Mouse (Mus musculus) limb, embryonic 13.5 days (tissue): ENCODE measurements around the gene Nox3. TPM values are rescaled to one million over a fixed set of nuclear protein-coding genes. Genes with fewer than 3 reads are reported as not detected.

Source experiments
- ATAC-seq: fragments of 200-750 bp; cut with Nextera tagmentation; 2 replicates; pipeline ENCODE4 v1.8.0; 2017; ENCODE audit warnings: low read depth, moderate number of reproducible peaks, moderate TSS enrichment; ENCODE audit not compliant: low FRiP score
- H3K27ac ChIP-seq: fragments of 300-500 bp; sonication (generic); 2 replicates; pipeline ENCODE4 v1.5.1; 2015; ENCODE audit warnings: inconsistent platforms, mild to moderate bottlenecking, moderate library complexity
- H3K27me3 ChIP-seq: fragments of 300-500 bp; sonication (generic); 2 replicates; pipeline ENCODE4 v1.6.1; 2015; ENCODE audit warnings: mild to moderate bottlenecking, inconsistent platforms
- H3K36me3 ChIP-seq: fragments of 300-500 bp; sonication (generic); 2 replicates; pipeline ENCODE4 v1.6.1; 2015; ENCODE audit warnings: inconsistent platforms, mild to moderate bottlenecking, moderate library complexity
- H3K4me1 ChIP-seq: fragments of 300-500 bp; sonication (generic); 2 replicates; pipeline ENCODE4 v1.6.1; 2015; ENCODE audit warnings: inconsistent platforms
- H3K4me2 ChIP-seq: fragments of 300-500 bp; sonication (generic); replicated peaks from 2 replicates; pipeline ENCODE4 v1.6.1; 2015; ENCODE audit warnings: inconsistent platforms, mild to moderate bottlenecking, moderate library complexity
- H3K4me3 ChIP-seq: fragments of 300-500 bp; sonication (generic); 2 replicates; pipeline ENCODE4 v1.5.1; 2015; ENCODE audit warnings: moderate library complexity, mild to moderate bottlenecking, inconsistent platforms
- H3K9ac ChIP-seq: fragments of 300-500 bp; sonication (generic); 2 replicates; pipeline ENCODE4 v1.6.1; 2015; ENCODE audit warnings: mild to moderate bottlenecking, inconsistent platforms
- H3K9me3 ChIP-seq: fragments of 300-500 bp; sonication (generic); 2 replicates; pipeline ENCODE4 v1.6.1; 2016; ENCODE audit warnings: inconsistent platforms
- WGBS: fragments of 180-500 bp; shearing (Covaris S2); methylation state at CpG from one replicate; pipeline ENCODE4 v1.1.7; 2015; 5-methylcytosine and 5-hydroxymethylcytosine counted together
- polyA plus RNA-seq: library from polyadenylated mRNA; unstranded; fragments of >200 nt; fragmentation: Nextera tagmentation; extraction: Ambion mirVana; gene quantifications from 2 replicates; pipeline ENCODE4 v1.2.1, GENCODE M21; 2015

Gene Nox3
- polyA plus RNA-seq = not detected in 2 replicates

GRCm38 (mm10) chr17:3696161-3696560 lies at the start of gene Nox3:
Gene Nox3 (minus strand): TSS chr17:3696261.
- no peaks in the 10 kb centered on the region for H3K27me3 ChIP-seq
- no peak within 1 kb of the TSS for H3K27ac ChIP-seq
- 92% methylated on average over 9 of the region's 9 CpGs for WGBS
- no peak for ATAC-seq
- no peaks in the 10 kb centered on the region for H3K9me3 ChIP-seq
- no peaks in the 10 kb centered on the region for H3K36me3 ChIP-seq
- H3K4me3 ChIP-seq = no peak within 1 kb of the TSS
- no peak within 1 kb of the TSS for H3K9ac ChIP-seq
- H3K4me1 ChIP-seq = no peaks in the 10 kb centered on the region
- H3K4me2 ChIP-seq = no peak within 1 kb of the TSS

- ATAC-seq = no peak
- Histone ChIP-seq H3K27me3 (no peaks in the 10 kb centered on the region), H3K9ac (no peak overlapping the region), H3K9me3 (no peaks in the 10 kb centered on the region), H3K4me3 (no peak overlapping the region), H3K36me3 (no peaks in the 10 kb centered on the region), H3K4me2 (no peak overlapping the region), H3K27ac (no peak overlapping the region), H3K4me1 (no peaks in the 10 kb centered on the region)
- 74% methylated on average over 2 of the region's 2 CpGs for WGBS
These were observed 48.3 kb upstream of the Nox3 start for GRCm38 (mm10) chr17:3744402-3744801.

- no peaks in the 10 kb centered on the region for H3K27me3 ChIP-seq
- ATAC-seq = no peak
- no peaks in the 10 kb centered on the region for H3K4me1 ChIP-seq
- no peaks in the 10 kb centered on the region for H3K36me3 ChIP-seq
- H3K9me3 ChIP-seq = no peaks in the 10 kb centered on the region
- H3K9ac ChIP-seq = no peak overlapping the region
- H3K4me3 ChIP-seq = no peak overlapping the region
- no peak overlapping the region for H3K4me2 ChIP-seq
- no peak overlapping the region for H3K27ac ChIP-seq
- WGBS = 85% methylated on average over 2 of the region's 2 CpGs
These were observed 40.9 kb upstream of the Nox3 start for GRCm38 (mm10) chr17:3736936-3737335.

- Histone ChIP-seq H3K9me3 (no peaks in the 10 kb centered on the region), H3K27me3 (no peaks in the 10 kb centered on the region), H3K4me2 (no peak overlapping the region), H3K9ac (no peak overlapping the region), H3K4me1 (no peaks in the 10 kb centered on the region), H3K27ac (no peak overlapping the region), H3K4me3 (no peak overlapping the region), H3K36me3 (no peaks in the 10 kb centered on the region)
- no peak for ATAC-seq
These were observed 38.2 kb upstream of the Nox3 start for GRCm38 (mm10) chr17:3734286-3734685.

GRCm38 (mm10) chr17:3705350-3705930 lies 9.4 kb upstream of the Nox3 start:
- Histone ChIP-seq H3K27me3 (no peaks in the 10 kb centered on the region), H3K4me1 (no peaks in the 10 kb centered on the region), H3K9me3 (no peaks in the 10 kb centered on the region), H3K4me3 (no peak overlapping the region), H3K4me2 (no peak overlapping the region), H3K36me3 (no peaks in the 10 kb centered on the region), H3K9ac (no peak overlapping the region), H3K27ac (no peak overlapping the region)
- ATAC-seq = peak; percentile 36; the same call in 1 of the 2 replicates
- WGBS = 100% methylated on average over 1 of the region's 1 CpGs

- no peak overlapping the region for H3K9ac ChIP-seq
- ATAC-seq = no peak
- H3K27me3 ChIP-seq = no peaks in the 10 kb centered on the region
- H3K4me2 ChIP-seq = no peak overlapping the region
- H3K4me1 ChIP-seq = no peaks in the 10 kb centered on the region
- H3K27ac ChIP-seq = no peak overlapping the region
- no peaks in the 10 kb centered on the region for H3K36me3 ChIP-seq
- 59% methylated on average over 3 of the region's 3 CpGs for WGBS
- H3K9me3 ChIP-seq = no peaks in the 10 kb centered on the region
- H3K4me3 ChIP-seq = no peak overlapping the region
These were observed 6.3 kb upstream of the Nox3 start for GRCm38 (mm10) chr17:3702320-3702719.

GRCm38 (mm10) chr17:3692817-3693216 lies 3.2 kb downstream of the Nox3 start:
- H3K4me1 ChIP-seq = peaks cover 9% of the 10 kb centered on the region
- no peak overlapping the region for H3K4me3 ChIP-seq
- WGBS = 76% methylated on average over 8 of the region's 8 CpGs
- H3K9ac ChIP-seq = no peak overlapping the region
- ATAC-seq = no peak
- H3K9me3 ChIP-seq = no peaks in the 10 kb centered on the region
- H3K27ac ChIP-seq = no peak overlapping the region
- H3K4me2 ChIP-seq = no peak overlapping the region
- H3K27me3 ChIP-seq = no peaks in the 10 kb centered on the region
- no peaks in the 10 kb centered on the region for H3K36me3 ChIP-seq

- Histone ChIP-seq H3K4me1 (peaks cover 9% of the 10 kb centered on the region), H3K27me3 (no peaks in the 10 kb centered on the region), H3K4me2 (no peak overlapping the region), H3K27ac (no peak overlapping the region), H3K36me3 (no peaks in the 10 kb centered on the region), H3K9me3 (no peaks in the 10 kb centered on the region), H3K9ac (no peak overlapping the region), H3K4me3 (no peak overlapping the region)
- ATAC-seq = no peak
- WGBS = 39% methylated on average over 8 of the region's 8 CpGs
These were observed 5.4 kb downstream of the Nox3 start for GRCm38 (mm10) chr17:3690499-3691258.

- H3K27me3 ChIP-seq = no peaks in the 10 kb centered on the region
- H3K4me1 ChIP-seq = no peaks in the 10 kb centered on the region
- no peaks in the 10 kb centered on the region for H3K9me3 ChIP-seq
- WGBS = 24% methylated on average over 3 of the region's 3 CpGs
- H3K27ac ChIP-seq = no peak overlapping the region
- no peak overlapping the region for H3K4me3 ChIP-seq
- H3K9ac ChIP-seq = no peak overlapping the region
- no peaks in the 10 kb centered on the region for H3K36me3 ChIP-seq
- no peak for ATAC-seq
- H3K4me2 ChIP-seq = no peak overlapping the region
These were observed 12.4 kb downstream of the Nox3 start for GRCm38 (mm10) chr17:3683662-3684061.

- no peak overlapping the region for H3K9ac ChIP-seq
- no peaks in the 10 kb centered on the region for H3K36me3 ChIP-seq
- H3K27me3 ChIP-seq = no peaks in the 10 kb centered on the region
- 75% methylated on average over 4 of the region's 4 CpGs for WGBS
- H3K4me3 ChIP-seq = no peak overlapping the region
- H3K27ac ChIP-seq = no peak overlapping the region
- no peak for ATAC-seq
- no peaks in the 10 kb centered on the region for H3K4me1 ChIP-seq
- no peak overlapping the region for H3K4me2 ChIP-seq
- H3K9me3 ChIP-seq = no peaks in the 10 kb centered on the region
These were observed 26.8 kb downstream of the Nox3 start for GRCm38 (mm10) chr17:3669226-3669625.

- Histone ChIP-seq H3K27ac (no peak overlapping the region), H3K4me2 (no peak overlapping the region), H3K9ac (no peak overlapping the region), H3K36me3 (no peaks in the 10 kb centered on the region), H3K27me3 (no peaks in the 10 kb centered on the region), H3K9me3 (no peaks in the 10 kb centered on the region), H3K4me1 (no peaks in the 10 kb centered on the region), H3K4me3 (no peak overlapping the region)
- ATAC-seq = no peak
- WGBS = 94% methylated on average over 4 of the region's 4 CpGs
These were observed 28.8 kb downstream of the Nox3 start for GRCm38 (mm10) chr17:3667287-3667686.

- 81% methylated on average over 4 of the region's 4 CpGs for WGBS
- no peak overlapping the region for H3K4me3 ChIP-seq
- H3K27ac ChIP-seq = no peak overlapping the region
- no peaks in the 10 kb centered on the region for H3K36me3 ChIP-seq
- H3K4me2 ChIP-seq = no peak overlapping the region
- no peaks in the 10 kb centered on the region for H3K4me1 ChIP-seq
- no peak overlapping the region for H3K9ac ChIP-seq
- ATAC-seq = no peak
- H3K9me3 ChIP-seq = no peaks in the 10 kb centered on the region
- H3K27me3 ChIP-seq = no peaks in the 10 kb centered on the region
These were observed 30.7 kb downstream of the Nox3 start for GRCm38 (mm10) chr17:3665321-3665720.

GRCm38 (mm10) chr17:3659497-3659896 lies 36.6 kb downstream of the Nox3 start:
- no peak for ATAC-seq
- 72% methylated on average over 5 of the region's 5 CpGs for WGBS

More at GRCm38 (mm10) chr17:3659497-3659896, 36.6 kb downstream of the Nox3 start:
- Histone ChIP-seq H3K4me3 (no peak overlapping the region), H3K4me1 (no peaks in the 10 kb centered on the region), H3K4me2 (no peak overlapping the region), H3K9me3 (no peaks in the 10 kb centered on the region), H3K27me3 (no peaks in the 10 kb centered on the region), H3K36me3 (no peaks in the 10 kb centered on the region), H3K27ac (no peak overlapping the region), H3K9ac (no peak overlapping the region)
